Mouse (Mus musculus): ENCODE results near the gene Pik3r6. TPM values are rescaled to one million over a fixed set of nuclear protein-coding genes. Genes with fewer than 3 reads are reported as not detected.

The Pik3r6 gene
- total and polyA plus RNA-seq, 3 experiments = 1.6 to 3.9 (median 2.6) TPM

- DNase-seq = no peak
These were observed 14.5 kb upstream of the Pik3r6 start for GRCm38 (mm10) chr11:68488256-68488824.

DNA sequence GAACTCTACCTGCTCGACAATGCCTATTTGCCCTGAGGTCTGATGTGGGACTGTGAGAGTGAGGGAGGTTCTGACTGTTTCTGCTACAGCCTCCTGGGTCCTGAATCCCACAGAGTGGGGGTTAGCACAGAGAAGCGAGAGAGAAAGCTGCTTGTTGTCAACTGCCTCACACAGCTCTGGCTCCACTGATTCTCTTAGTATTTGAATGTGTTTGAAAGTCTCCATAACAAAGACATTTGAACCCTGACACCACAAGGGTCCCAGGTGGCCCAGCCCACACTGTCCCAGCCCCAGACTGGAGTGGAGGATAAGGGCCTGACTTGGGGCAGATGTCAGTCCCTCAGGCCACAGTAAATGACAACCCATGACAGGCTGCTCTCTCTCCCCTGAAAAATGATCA is 13.6 kb upstream of the Pik3r6 start:
- no peak for DNase-seq

DNA sequence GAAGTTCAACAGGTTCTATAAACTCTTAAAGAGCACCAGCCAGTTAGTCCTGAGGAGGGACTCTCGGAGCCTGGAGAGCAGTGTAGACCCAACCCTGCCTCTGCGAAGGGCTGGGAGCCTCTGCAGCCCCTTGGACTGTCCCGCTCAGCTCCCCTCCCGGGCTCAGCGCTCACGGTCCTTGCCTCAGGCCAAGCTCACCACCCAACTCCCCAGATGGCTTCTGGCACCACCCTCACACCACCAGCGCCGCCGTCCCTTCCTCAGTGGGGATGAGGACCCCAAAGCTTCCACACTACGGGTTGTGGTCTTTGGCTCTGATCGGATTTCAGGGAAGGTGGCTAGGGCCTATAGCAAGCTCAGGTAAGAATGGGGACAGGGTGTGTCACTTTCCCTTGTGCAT is 10.2 kb upstream of the Pik3r6 start:
- no peak for DNase-seq

- no peak for DNase-seq
These were observed 9.1 kb upstream of the Pik3r6 start for GRCm38 (mm10) chr11:68493760-68494159.

- no peak for DNase-seq
These were observed 5.7 kb upstream of the Pik3r6 start for GRCm38 (mm10) chr11:68497081-68497480.

- no peak for DNase-seq
These were observed 4.3 kb upstream of the Pik3r6 start for GRCm38 (mm10) chr11:68498517-68498916.

DNA sequence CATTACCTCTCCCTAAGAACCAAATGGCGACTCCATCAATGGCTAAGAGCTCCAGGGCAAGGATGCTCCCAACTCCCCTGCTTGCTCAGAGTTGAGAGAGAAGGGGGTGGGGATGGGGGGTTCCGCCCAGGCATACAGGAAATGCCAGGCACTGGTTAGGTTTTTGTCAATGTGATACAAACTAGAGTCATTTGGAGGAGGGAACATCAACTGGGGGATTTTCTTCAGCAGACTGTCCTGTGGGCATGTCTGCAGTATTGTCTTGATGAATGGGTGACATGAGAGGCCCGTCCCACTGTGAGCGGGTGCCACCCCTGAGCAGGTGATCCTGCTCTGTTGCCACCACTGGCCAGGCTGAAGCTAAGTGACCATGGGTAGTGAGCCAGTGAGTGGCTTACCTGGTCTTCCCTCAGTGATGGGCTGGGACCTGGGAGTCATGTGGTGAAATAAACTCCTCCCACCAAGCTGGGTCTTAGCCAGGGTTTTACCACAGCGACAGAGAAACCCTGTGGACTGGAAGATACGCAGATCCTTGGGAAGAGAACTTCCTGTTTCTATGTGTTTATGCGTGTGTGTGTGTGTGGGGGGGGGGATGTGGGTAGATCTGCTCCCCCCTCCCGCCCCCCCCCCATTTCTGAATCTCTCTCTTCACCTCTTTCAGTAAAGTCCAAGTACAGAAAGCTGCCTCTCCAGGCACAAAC is 3.7 kb upstream of the Pik3r6 start:
- DNase-seq = no peak

- no peak for DNase-seq
These were observed 1.9 kb upstream of the Pik3r6 start for GRCm38 (mm10) chr11:68500949-68501350.

DNA sequence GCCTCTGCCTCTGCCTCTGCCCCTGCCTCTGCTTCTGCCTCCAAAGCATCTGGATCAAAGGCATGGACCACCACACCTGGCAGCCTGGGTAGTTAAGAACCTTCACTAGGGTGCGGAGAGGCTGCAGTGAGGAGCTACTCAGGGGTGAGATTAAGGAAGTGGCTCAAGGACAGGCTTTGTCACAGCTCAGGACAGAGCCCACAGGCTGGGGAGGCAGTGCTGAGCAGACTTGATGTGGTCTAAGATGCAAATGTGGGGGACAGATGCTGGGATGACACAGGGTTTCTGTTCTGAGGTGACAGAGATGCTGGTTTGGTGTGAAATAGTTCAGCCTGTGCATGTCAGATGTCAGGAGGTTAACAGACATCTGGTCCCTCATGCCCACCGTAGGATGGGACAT is 411 bp upstream of the Pik3r6 start:
- no peak for DNase-seq

DNA sequence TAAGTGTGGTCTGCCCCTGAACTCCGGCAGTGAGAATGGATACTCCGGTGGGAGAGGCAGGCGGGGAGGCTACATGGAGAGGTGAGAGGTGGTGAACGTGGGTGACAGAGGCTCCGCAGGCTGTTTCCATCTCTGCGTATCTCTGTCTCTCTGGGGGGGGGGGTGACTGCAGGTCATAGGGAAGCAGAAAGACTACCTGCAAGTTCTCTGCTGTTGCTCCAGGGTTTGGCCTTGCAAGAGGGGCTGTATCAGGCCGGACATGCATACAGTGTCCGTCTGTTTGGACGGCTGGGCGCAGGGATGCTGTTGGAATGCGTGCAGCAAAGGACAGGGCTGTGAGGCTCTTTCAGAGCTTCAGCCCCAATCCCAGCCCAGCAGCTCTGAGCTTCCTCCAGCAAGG is 2.1 kb downstream of the Pik3r6 start:
- no peak for DNase-seq

DNA sequence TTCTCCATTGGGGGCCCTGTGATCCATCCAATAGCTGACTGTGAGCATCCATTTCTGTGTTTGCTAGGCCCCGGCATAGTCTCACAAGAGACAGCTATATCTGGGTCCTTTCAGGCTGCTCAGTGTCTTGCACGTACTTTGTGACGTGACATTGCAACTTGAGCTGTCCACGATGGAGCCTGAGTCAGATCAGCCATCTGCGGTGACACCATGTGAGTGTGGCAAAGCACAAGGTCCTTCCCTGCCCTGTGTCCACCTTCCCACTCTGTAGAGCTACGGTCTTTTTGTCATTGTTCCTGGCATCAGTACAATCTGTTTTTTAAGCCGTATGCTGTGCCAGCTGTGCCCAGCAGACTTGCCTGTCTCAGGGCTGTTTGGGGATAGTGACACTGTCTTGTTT is 4.4 kb downstream of the Pik3r6 start:
- DNase-seq = no peak

- no peak for DNase-seq
These were observed 5.8 kb downstream of the Pik3r6 start for GRCm38 (mm10) chr11:68508619-68509018.

- no peak for DNase-seq
These were observed 6.4 kb downstream of the Pik3r6 start for GRCm38 (mm10) chr11:68509194-68509593.

GRCm38 (mm10) chr11:68513969-68514368 is 11.2 kb downstream of the Pik3r6 start:
- DNase-seq = no peak

DNA sequence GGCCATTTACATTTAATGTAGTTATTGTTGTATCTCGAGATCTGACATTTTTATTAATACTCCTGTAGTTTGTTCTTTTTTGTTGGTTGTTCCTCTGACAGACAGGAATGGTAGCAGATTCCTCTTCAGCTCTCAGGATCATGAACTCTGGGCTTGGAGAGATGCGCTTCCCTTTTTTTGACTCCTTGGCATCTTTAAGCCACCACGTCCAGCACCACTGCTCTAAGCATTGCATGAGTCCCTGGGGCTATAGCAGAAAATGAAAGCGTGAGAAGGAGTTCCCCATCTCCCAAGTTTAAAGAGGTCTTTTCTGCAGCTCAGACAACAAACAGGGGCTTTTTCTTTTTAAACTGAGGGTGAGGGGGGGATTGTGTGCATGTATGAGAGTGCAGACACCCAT is 16.5 kb downstream of the Pik3r6 start:
- no peak for DNase-seq

- no peak for DNase-seq
These were observed 17.0 kb downstream of the Pik3r6 start for GRCm38 (mm10) chr11:68519815-68520214.

- no peak for DNase-seq
These were observed 17.6 kb downstream of the Pik3r6 start for GRCm38 (mm10) chr11:68520439-68520838.

DNA sequence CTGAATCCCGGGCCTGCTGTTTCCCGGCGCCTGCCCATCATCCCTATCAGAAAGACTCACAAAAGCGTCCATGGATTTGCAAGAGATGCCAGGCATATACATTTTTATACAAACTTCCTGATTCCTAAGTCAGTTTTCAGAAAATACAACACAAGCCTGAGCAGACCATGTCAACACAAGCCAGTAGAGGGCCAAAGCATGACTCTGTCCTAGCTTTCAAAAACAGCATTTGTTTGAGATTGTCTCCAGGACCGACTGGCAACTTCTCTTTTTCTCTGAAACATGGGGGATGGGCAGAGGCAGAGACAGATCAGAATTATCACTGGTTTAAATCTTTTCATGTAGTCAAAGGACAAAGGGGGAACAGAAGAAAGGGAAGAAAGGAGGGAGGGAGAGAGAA is 18.5 kb downstream of the Pik3r6 start:
- DNase-seq = no peak

GRCm38 (mm10) chr11:68526441-68526840 is 23.6 kb downstream of the Pik3r6 start:
- DNase-seq = no peak

DNA sequence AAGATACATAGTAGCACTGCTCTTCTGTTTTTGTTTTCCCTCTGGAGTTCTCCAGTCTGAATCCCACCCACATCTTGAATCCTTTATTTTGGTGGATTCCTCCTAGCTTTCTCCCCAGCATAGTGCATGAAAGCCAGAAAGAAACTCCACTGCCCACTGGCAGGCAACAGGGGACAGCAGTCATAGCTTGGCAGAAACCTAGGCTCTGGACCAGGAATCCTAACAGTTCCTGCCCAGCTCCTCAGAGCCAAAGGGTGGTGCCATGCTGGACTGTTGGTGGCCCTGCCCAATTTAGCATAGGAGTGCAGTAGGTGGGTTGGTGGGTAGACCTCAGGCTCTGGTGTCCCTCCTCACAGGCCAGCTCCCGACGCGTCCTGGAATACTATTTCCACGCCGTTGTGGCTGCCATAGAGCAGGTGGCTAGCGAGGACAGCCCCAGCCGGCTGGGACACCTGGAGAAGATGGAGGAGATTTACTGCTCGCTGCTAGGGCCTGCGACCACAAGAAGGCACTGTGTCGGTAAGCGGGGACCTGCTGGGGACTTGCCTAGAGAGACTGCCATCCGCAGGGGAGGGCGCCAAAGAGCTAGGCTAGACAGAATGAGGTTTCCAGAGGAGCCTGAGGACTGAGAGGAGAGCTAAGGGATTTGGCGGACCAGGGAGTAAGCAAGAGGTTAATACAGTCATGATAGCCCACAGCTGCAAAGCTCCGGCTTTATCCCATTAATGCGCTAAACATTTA is 28.4 kb downstream of the Pik3r6 start:
- peak; percentile 23 for DNase-seq

DNA sequence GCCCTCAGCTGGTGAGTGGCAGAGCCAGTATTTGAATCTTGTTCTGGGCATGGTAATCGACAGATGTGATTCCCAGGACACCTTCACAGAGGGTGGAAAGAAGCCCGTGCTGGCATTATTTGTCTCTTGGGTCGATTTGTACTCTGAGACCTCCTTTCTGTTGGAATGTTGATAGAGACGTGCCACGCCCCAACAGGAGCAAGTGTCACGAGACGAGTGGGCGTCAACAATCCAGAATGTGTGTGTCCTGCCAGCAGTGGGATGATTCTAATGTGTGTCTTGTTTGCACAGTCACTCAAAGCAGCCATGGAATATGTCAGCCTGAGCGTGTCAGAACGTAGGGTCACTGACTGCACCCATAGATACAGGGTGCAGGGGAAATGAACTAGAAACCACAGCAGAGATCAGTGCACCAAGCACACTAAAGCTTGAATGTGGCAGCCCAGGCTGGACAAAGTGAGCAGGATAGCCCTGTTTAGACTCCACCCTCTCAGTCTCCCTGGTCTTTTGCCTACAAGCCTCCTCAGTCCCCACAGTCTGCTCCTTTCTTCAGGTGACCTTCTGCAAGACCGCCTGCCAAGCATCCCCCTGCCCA is 29.2 kb downstream of the Pik3r6 start:
- DNase-seq = no peak

GRCm38 (mm10) chr11:68532773-68533172 is 30.0 kb downstream of the Pik3r6 start:
- no peak for DNase-seq

- DNase-seq = no peak
These were observed 31.2 kb downstream of the Pik3r6 start for GRCm38 (mm10) chr11:68533971-68534475.
